Comparison of ENCODE assay signal across 7 mouse cellular contexts in genomic region chr14:75131324-75131935, GRCm38 (mm10). TPM values are rescaled to one million over a fixed set of nuclear protein-coding genes. Genes with fewer than 3 reads are reported as not detected.
A peak's percentile ranks its signal among the peaks of the same experiment; 100 is the strongest.
DNase-seq lines count a peak whose midpoint lies in the region; ATAC-seq and TF ChIP-seq lines count a peak whose summit lies in the region.

No protein-coding gene starts in this region.

- H3K27ac ChIP-seq in liver, adult 2 months (replicated peaks; ENCODE audit: insufficient read depth, low read depth, low read length) = peak overlapping the region; percentile 66
- H3K27ac ChIP-seq in embryonic facial prominence, embryonic 13.5 days = no peak overlapping the region
- H3K27ac ChIP-seq in hindbrain, embryonic 16.5 days (ENCODE audit: low read depth, low read length) = no peak overlapping the region
- H3K27ac ChIP-seq in midbrain, embryonic 13.5 days = no peak overlapping the region

- ATAC-seq in embryonic facial prominence, embryonic 13.5 days (ENCODE audit: insufficient number of reproducible peaks, insufficient read depth, low FRiP score, low TSS enrichment, low read depth) = no peak
- peak; percentile 32; the same call in 1 of the 2 replicates for ATAC-seq in hindbrain, embryonic 16.5 days
- 0 out of 2 replicates have a peak, but pooled peaks have one; percentile 46 for ATAC-seq in midbrain, embryonic 13.5 days

- peak overlapping the region; percentile 77 for H3K9ac ChIP-seq in liver, adult 2 months (ENCODE audit: low read depth, low read length)
- peak overlapping the region; percentile 64 for H3K9ac ChIP-seq in embryonic facial prominence, embryonic 13.5 days
- H3K9ac ChIP-seq in hindbrain, embryonic 16.5 days (ENCODE audit: low read depth, low read length) = peak overlapping the region; percentile 68
- H3K9ac ChIP-seq in midbrain, embryonic 13.5 days (replicated peaks) = no peak overlapping the region

- H3K36me3 ChIP-seq in liver, adult 2 months (ENCODE audit: control insufficient read depth, insufficient read depth, low read length) = peaks cover 2% of the 10 kb centered on the region; the same call in 1 of the 2 replicates
- H3K36me3 ChIP-seq in embryonic facial prominence, embryonic 13.5 days = no peaks in the 10 kb centered on the region
- H3K36me3 ChIP-seq in hindbrain, embryonic 16.5 days (ENCODE audit: control insufficient read depth, insufficient read depth, low read length) = no peaks in the 10 kb centered on the region
- H3K36me3 ChIP-seq in midbrain, embryonic 13.5 days = no peaks in the 10 kb centered on the region

- peaks cover 5% of the 10 kb centered on the region; the same call in 1 of the 2 replicates for H3K4me1 ChIP-seq in liver, adult 2 months (ENCODE audit: control insufficient read depth, insufficient read depth, low read length)
- no peaks in the 10 kb centered on the region for H3K4me1 ChIP-seq in embryonic facial prominence, embryonic 13.5 days
- peaks cover 3% of the 10 kb centered on the region; the same call in 1 of the 2 replicates for H3K4me1 ChIP-seq in hindbrain, embryonic 16.5 days (ENCODE audit: control insufficient read depth, insufficient read depth, low read depth, low read length)
- peaks cover 11% of the 10 kb centered on the region; the same call in 1 of the 2 replicates for H3K4me1 ChIP-seq in midbrain, embryonic 13.5 days (replicated peaks)

- 4% methylated on average over 12 of the region's 12 CpGs for WGBS in liver, adult 2 months
- WGBS in embryonic facial prominence, embryonic 13.5 days = 4% methylated on average over 12 of the region's 12 CpGs
- 3% methylated on average over 12 of the region's 12 CpGs for WGBS in hindbrain, embryonic 16.5 days
- 5% methylated on average over 12 of the region's 12 CpGs for WGBS in midbrain, embryonic 13.5 days

- peak overlapping the region; percentile 90 for H3K4me2 ChIP-seq in embryonic facial prominence, embryonic 13.5 days
- H3K4me2 ChIP-seq in hindbrain, embryonic 16.5 days (ENCODE audit: low read length) = peak overlapping the region; percentile 63
- H3K4me2 ChIP-seq in midbrain, embryonic 13.5 days (replicated peaks) = peak overlapping the region; percentile 83

- no peaks in the 10 kb centered on the region for H3K9me3 ChIP-seq in embryonic facial prominence, embryonic 13.5 days
- no peaks in the 10 kb centered on the region for H3K9me3 ChIP-seq in hindbrain, embryonic 16.5 days (ENCODE audit: control insufficient read depth, low read length)
- no peaks in the 10 kb centered on the region for H3K9me3 ChIP-seq in midbrain, embryonic 13.5 days

- DNase-seq in liver, adult 2 months (ENCODE audit: extremely low read depth, low read depth, low spot score) = peak; percentile 69
- no peak for DNase-seq in liver
- no peak for DNase-seq in ovary, postnatal 36 days (ENCODE audit: low spot score)
- no peak for DNase-seq in spleen, postnatal 10 days (ENCODE audit: low spot score in 2 of 2)

- TF ChIP-seq CTCF in liver, adult 2 months (IDR thresholded peaks at IDR 0.05; ENCODE audit: low read depth, low read length) = no peak

- peak overlapping the region; percentile 55 for H3K4me3 ChIP-seq in liver, adult 2 months (ENCODE audit: insufficient read depth, low read depth, low read length)
- peak overlapping the region; percentile 60 for H3K4me3 ChIP-seq in embryonic facial prominence, embryonic 13.5 days
- peak overlapping the region; percentile 47 for H3K4me3 ChIP-seq in hindbrain, embryonic 16.5 days (ENCODE audit: low read length)
- peak overlapping the region; percentile 57 for H3K4me3 ChIP-seq in midbrain, embryonic 13.5 days (replicated peaks)

- peaks cover 25% of the 10 kb centered on the region for H3K79me2 ChIP-seq in liver, adult 2 months (ENCODE audit: control insufficient read depth, insufficient read depth, low read length)

- no peaks in the 10 kb centered on the region for H3K27me3 ChIP-seq in liver, adult 2 months (ENCODE audit: control insufficient read depth, insufficient read depth, low read length)
- no peaks in the 10 kb centered on the region for H3K27me3 ChIP-seq in embryonic facial prominence, embryonic 13.5 days
- H3K27me3 ChIP-seq in hindbrain, embryonic 16.5 days (replicated peaks; ENCODE audit: control insufficient read depth, insufficient read depth, low read length) = no peaks in the 10 kb centered on the region
- 0 out of 2 replicates have a peak, but pooled peaks cover 7% of the 10 kb centered on the region for H3K27me3 ChIP-seq in midbrain, embryonic 13.5 days

- TF ChIP-seq POLR2A in liver, adult 2 months (IDR thresholded peaks at IDR 0.05; ENCODE audit: extremely low read depth, insufficient read depth, low read length) = no peak

RNA-seq across cellular contexts. Expression of gene Lcp1, which starts 0.5 kb away (rescaled TPM):
- 55.5 and 71.8 TPM in 2 replicates for total RNA-seq in liver, adult 2 months (2014; rRNA removed)
- 15.5 and 19.2 TPM in 2 replicates for polyA plus RNA-seq in liver, adult 2 months (2012; rRNA removed)
- 24.9 and 28.7 TPM in 2 replicates for polyA plus RNA-seq in embryonic facial prominence, embryonic 13.5 days (2015; fragmentation: Nextera tagmentation; extraction: Ambion mirVana)
- polyA plus RNA-seq in hindbrain, embryonic 16.5 days (2015; fragmentation: Nextera tagmentation; extraction: Ambion mirVana) = 10.4 and 15.3 TPM in 2 replicates
- polyA plus RNA-seq in midbrain, embryonic 13.5 days (2015; fragmentation: Nextera tagmentation; extraction: Ambion mirVana) = 13.7 and 16.6 TPM in 2 replicates

RNA-seq across cellular contexts. Expression of gene Lrrc63, which starts 0.7 kb away (rescaled TPM):
- under 0.01 TPM in 1 of 2 replicates, not detected in the other for total RNA-seq in liver, adult 2 months (2014; rRNA removed)
- 0.04 TPM in 1 of 2 replicates, not detected in the other for polyA plus RNA-seq in liver, adult 2 months (2012; rRNA removed)
- not detected in 2 replicates for polyA plus RNA-seq in embryonic facial prominence, embryonic 13.5 days (2015; fragmentation: Nextera tagmentation; extraction: Ambion mirVana)
- polyA plus RNA-seq in hindbrain, embryonic 16.5 days (2015; fragmentation: Nextera tagmentation; extraction: Ambion mirVana) = 0.08 TPM in 1 of 2 replicates, not detected in the other
- 0.09 and 0.10 TPM in 2 replicates for polyA plus RNA-seq in midbrain, embryonic 13.5 days (2015; fragmentation: Nextera tagmentation; extraction: Ambion mirVana)
